Mouse (Mus musculus) heart, postnatal 10 days (tissue): ENCODE measurements around the gene Aff3. TPM values are rescaled to one million over a fixed set of nuclear protein-coding genes. Genes with fewer than 3 reads are reported as not detected.
A peak's percentile ranks its signal among the peaks of the same experiment; 100 is the strongest.

ENCODE experiments used
- DNase-seq, 2 experiments: peaks; one replicate each; pipeline ENCODE4 v3.0.0; 2021
- intact Hi-C: fragments of 180-260 bp; cut with DNase I; formaldehyde crosslinking; loops from one replicate; pipeline ENCODE4 v1.15.1; 2025
- total RNA-seq, 2 experiments: library from RNA; stranded (reverse); gene quantifications; 2 replicates each; pipeline ENCODE4 v1.2.3; 2021

Gene Aff3
- total RNA-seq, 2 experiments from 2014 or later: 5.2 to 6.9 TPM

- DNase-seq: peak; percentile 15 to 25
- intact Hi-C loops: no loop called here
These were observed 266.2 kb downstream of the Aff3 start for GRCm38 (mm10) chr1:38398566-38398965.

- intact Hi-C loops: no loop called here
- DNase-seq: no peak
These were observed 269.5 kb downstream of the Aff3 start for GRCm38 (mm10) chr1:38395194-38395681.

- no peak for DNase-seq
- intact Hi-C loops: loop anchor here (5.0 kb wide), 3 partner anchors 77 to 393 kb away; no protein-coding TSS in a partner anchor
These were observed 270.3 kb downstream of the Aff3 start for GRCm38 (mm10) chr1:38394493-38394892.

- peak; percentile 14 to 19 for DNase-seq
- intact Hi-C loops: loop anchor here (1.0 to 5.0 kb wide), 6 partner anchors 76 to 394 kb away; no protein-coding TSS in a partner anchor
These were observed 271.2 kb downstream of the Aff3 start for GRCm38 (mm10) chr1:38393516-38393915.

- peak; percentile 82 to 86 for DNase-seq
- intact Hi-C loops: loop anchor here (1.0 to 5.0 kb wide), 6 partner anchors 76 to 394 kb away; no protein-coding TSS in a partner anchor
These were observed 271.8 kb downstream of the Aff3 start for GRCm38 (mm10) chr1:38392928-38393327.

- DNase-seq: peak; percentile 16 to 19
- intact Hi-C loops: loop anchor here (5.0 kb wide), 3 partner anchors 74 to 396 kb away; no protein-coding TSS in a partner anchor
These were observed 273.9 kb downstream of the Aff3 start for GRCm38 (mm10) chr1:38390886-38391249.

GRCm38 (mm10) chr1:38390235-38390885, 274.4 kb downstream of the Aff3 start:
- no peak for DNase-seq
- intact Hi-C loops: loop anchor here (5.0 kb wide), 3 partner anchors 73 to 397 kb away; no protein-coding TSS in a partner anchor

GRCm38 (mm10) chr1:38389576-38389975, 275.2 kb downstream of the Aff3 start:
- intact Hi-C loops: no loop called here
- DNase-seq: no peak

- peak in 1 of 2 experiments; percentile 17 for DNase-seq
- intact Hi-C loops: no loop called here
These were observed 276.3 kb downstream of the Aff3 start for GRCm38 (mm10) chr1:38388466-38388865.

- DNase-seq: no peak
- intact Hi-C loops: no loop called here
These were observed 277.3 kb downstream of the Aff3 start for GRCm38 (mm10) chr1:38387438-38387837.

- intact Hi-C loops: no loop called here
- no peak for DNase-seq
These were observed 280.2 kb downstream of the Aff3 start for GRCm38 (mm10) chr1:38384457-38385121.

GRCm38 (mm10) chr1:38384010-38384409, 280.7 kb downstream of the Aff3 start:
- intact Hi-C loops: no loop called here
- DNase-seq: no peak

GRCm38 (mm10) chr1:38382683-38383082, 282.1 kb downstream of the Aff3 start:
- intact Hi-C loops: no loop called here
- no peak for DNase-seq

- intact Hi-C loops: no loop called here
These were observed 286.8 kb downstream of the Aff3 start for GRCm38 (mm10) chr1:38377930-38378329.

GRCm38 (mm10) chr1:38369166-38369565, 295.6 kb downstream of the Aff3 start:
- DNase-seq: no peak
- intact Hi-C loops: no loop called here

More at GRCm38 (mm10) chr1:38377930-38378329, 286.8 kb downstream of the Aff3 start:
- DNase-seq: no peak

- intact Hi-C loops: no loop called here
- peak in 1 of 2 experiments; percentile 21 for DNase-seq
These were observed 296.6 kb downstream of the Aff3 start for GRCm38 (mm10) chr1:38368081-38368689.

GRCm38 (mm10) chr1:38367404-38368080, 297.2 kb downstream of the Aff3 start:
- DNase-seq: no peak
- intact Hi-C loops: no loop called here

- intact Hi-C loops: no loop called here
These were observed 300.9 kb downstream of the Aff3 start for GRCm38 (mm10) chr1:38363856-38364255.

GRCm38 (mm10) chr1:38362275-38362674, 302.5 kb downstream of the Aff3 start:
- intact Hi-C loops: no loop called here
- no peak for DNase-seq

More at GRCm38 (mm10) chr1:38363856-38364255, 300.9 kb downstream of the Aff3 start:
- DNase-seq: no peak

- intact Hi-C loops: no loop called here
- peak; percentile 42 to 53 for DNase-seq
These were observed 305.9 kb downstream of the Aff3 start for GRCm38 (mm10) chr1:38358797-38359349.
